Mouse (Mus musculus) layer of hippocampus, postnatal 10 days (tissue): ENCODE results near the gene Ncf2. TPM values are rescaled to one million over a fixed set of nuclear protein-coding genes. Genes with fewer than 3 reads are reported as not detected.

Experiments used
- DNase-seq, 2 experiments: peaks; one replicate each; pipeline ENCODE4 v3.0.0; 2021; ENCODE audit warnings: low spot score in 2 of 2
- total RNA-seq, 2 experiments: library from RNA; stranded (reverse); gene quantifications; 2 replicates each; pipeline ENCODE4 v1.2.3; 2021

Gene Ncf2
- total RNA-seq, 2 experiments from 2014 or later = 2.3 to 3.7 TPM

GRCm38 (mm10) chr1:152830054-152830453 is 30.1 kb downstream of the Ncf2 start:
- DNase-seq = no peak

- no peak for DNase-seq
Measured at GRCm38 (mm10) chr1:152831003-152831402, 31.0 kb downstream of the Ncf2 start.

- DNase-seq = no peak
Measured at GRCm38 (mm10) chr1:152831619-152832018, 31.6 kb downstream of the Ncf2 start.

GRCm38 (mm10) chr1:152832316-152832715 is 32.3 kb downstream of the Ncf2 start:
- DNase-seq = no peak

GRCm38 (mm10) chr1:152835061-152835460 is 35.1 kb downstream of the Ncf2 start:
- DNase-seq = no peak

- no peak for DNase-seq
Measured at GRCm38 (mm10) chr1:152838026-152838702, 38.2 kb downstream of the Ncf2 start.

- DNase-seq = no peak
Measured at GRCm38 (mm10) chr1:152838841-152839240, 38.8 kb downstream of the Ncf2 start.

GRCm38 (mm10) chr1:152840343-152840742 is 40.3 kb downstream of the Ncf2 start:
- no peak for DNase-seq

GRCm38 (mm10) chr1:152841057-152841456 is 41.1 kb downstream of the Ncf2 start:
- DNase-seq = no peak

GRCm38 (mm10) chr1:152844634-152845033 is 44.6 kb downstream of the Ncf2 start:
- DNase-seq = no peak

GRCm38 (mm10) chr1:152845211-152845730 is 45.3 kb downstream of the Ncf2 start:
- DNase-seq = no peak

GRCm38 (mm10) chr1:152846856-152847255 is 46.9 kb downstream of the Ncf2 start:
- DNase-seq = no peak

- DNase-seq = no peak
Measured at GRCm38 (mm10) chr1:152869901-152870300, 69.9 kb downstream of the Ncf2 start.

- DNase-seq = no peak
Measured at GRCm38 (mm10) chr1:152871031-152871430, 71.0 kb downstream of the Ncf2 start.

Other genes starting within 250 kb of the Ncf2 start
- not detected for gene Apobec4, start 49.6 kb upstream of the Ncf2 start, total RNA-seq
- gene Rgl1, start 33.8 kb upstream of the Ncf2 start, total RNA-seq = 10 to 100 TPM; 63.9 to 67.0 TPM
- gene Arpc5, start 33.7 kb upstream of the Ncf2 start, total RNA-seq = 100 to 1,000 TPM; 272 to 278 TPM
- gene Smg7, start 102.5 kb downstream of the Ncf2 start, total RNA-seq = 10 to 100 TPM; 70.1 to 78.8 TPM
- gene Nmnat2, start 154.8 kb downstream of the Ncf2 start, total RNA-seq = 100 to 1,000 TPM in 1 of 2 experiments, 10 to 100 TPM in 1; 99.2 to 106 TPM